Mouse (Mus musculus) lung, embryonic 15.5 days (tissue): ENCODE data around the gene Zic2. TPM values are rescaled to one million over a fixed set of nuclear protein-coding genes. Genes with fewer than 3 reads are reported as not detected.

Experiments used
- ATAC-seq: fragments of 200-750 bp; cut with Nextera tagmentation; 2 replicates; pipeline ENCODE4 v1.8.0; 2017; ENCODE audit warnings: moderate number of reproducible peaks, borderline replicate concordance; ENCODE audit not compliant: low FRiP score, low TSS enrichment; ENCODE audit errors: extremely low read depth
- H3K27ac ChIP-seq: fragments of 300-500 bp; sonication (generic); 2 replicates; pipeline ENCODE4 v1.5.1; 2015; ENCODE audit warnings: moderate library complexity, mild to moderate bottlenecking, inconsistent platforms
- H3K27me3 ChIP-seq: fragments of 300-500 bp; sonication (generic); 2 replicates; pipeline ENCODE4 v1.6.1; 2015; ENCODE audit warnings: inconsistent platforms
- H3K36me3 ChIP-seq: fragments of 300-500 bp; sonication (generic); 2 replicates; pipeline ENCODE4 v1.6.1; 2015; ENCODE audit warnings: inconsistent platforms
- H3K4me1 ChIP-seq: fragments of 300-500 bp; sonication (generic); 2 replicates; pipeline ENCODE4 v1.6.1; 2015; ENCODE audit warnings: inconsistent platforms
- H3K4me2 ChIP-seq: fragments of 300-500 bp; sonication (generic); 2 replicates; pipeline ENCODE4 v1.6.1; 2015; ENCODE audit warnings: inconsistent platforms, mild to moderate bottlenecking, moderate library complexity
- H3K4me3 ChIP-seq: fragments of 300-500 bp; sonication (generic); 2 replicates; pipeline ENCODE4 v1.5.1; 2015; ENCODE audit warnings: mild to moderate bottlenecking, inconsistent platforms
- H3K9ac ChIP-seq: fragments of 300-500 bp; sonication (generic); 2 replicates; pipeline ENCODE4 v1.6.1; 2015; ENCODE audit warnings: inconsistent platforms
- H3K9me3 ChIP-seq: fragments of 300-500 bp; sonication (generic); 2 replicates; pipeline ENCODE4 v1.6.1; 2016; ENCODE audit warnings: inconsistent platforms
- WGBS: fragments of 180-500 bp; shearing (Covaris S2); methylation state at CpG from one replicate; pipeline ENCODE4 v1.1.7; 2015; 5-methylcytosine and 5-hydroxymethylcytosine counted together
- polyA plus RNA-seq: library from polyadenylated mRNA; unstranded; fragments of >200 nt; fragmentation: Nextera tagmentation; extraction: Ambion mirVana; gene quantifications from 2 replicates; pipeline ENCODE4 v1.2.1, GENCODE M21; 2015

Gene Zic2
- not detected in 2 replicates for polyA plus RNA-seq

DNA sequence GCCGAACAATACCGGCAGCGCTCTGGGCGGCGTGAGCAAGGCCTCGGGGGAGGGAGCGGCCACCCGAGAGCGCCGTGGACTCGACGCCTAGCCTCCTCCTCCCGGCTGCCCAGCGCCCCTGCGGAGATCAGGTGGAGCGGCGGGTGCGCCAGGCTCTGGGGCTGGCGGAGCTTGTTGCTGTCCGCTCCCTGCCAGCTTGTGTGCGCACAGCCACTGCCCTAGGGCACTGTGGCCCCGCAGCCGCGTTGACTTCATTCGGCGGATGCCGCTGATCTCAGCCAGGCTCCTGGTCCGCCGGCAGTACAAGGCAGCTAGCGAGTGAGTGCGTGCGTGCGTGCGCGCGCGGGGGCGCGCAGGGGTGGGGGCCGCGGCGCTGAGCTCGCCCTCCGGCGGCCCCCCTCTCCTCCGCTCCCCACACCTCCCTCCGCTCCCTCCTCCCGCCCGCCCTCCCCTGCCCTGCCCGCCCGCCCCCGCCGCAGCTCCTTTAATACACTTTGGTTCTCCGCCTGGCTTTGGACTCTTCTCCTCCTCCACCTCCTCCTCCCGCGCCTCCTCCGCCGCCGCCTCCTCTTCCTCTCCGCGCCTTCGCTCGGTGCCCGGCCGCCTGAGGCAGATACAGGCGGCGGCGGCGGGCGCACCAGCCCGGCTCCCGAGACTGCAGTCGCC, at the start of gene Zic2:
Zic2 (plus strand) TSS at position 545 of the 666 bp plus-strand sequence.
- H3K9ac ChIP-seq, result no peak within 1 kb of the TSS
- peak within 1 kb of the TSS; percentile 35 for H3K4me3 ChIP-seq
- WGBS, result under 1% methylated on average over 48 of the region's 73 CpGs
- peak within 1 kb of the TSS; percentile 63 for H3K4me2 ChIP-seq
- peaks cover 25% of the 10 kb centered on the region for H3K4me1 ChIP-seq
- peaks cover 97% of the 10 kb centered on the region for H3K27me3 ChIP-seq
- no peak within 1 kb of the TSS for H3K27ac ChIP-seq
- H3K9me3 ChIP-seq, result no peaks in the 10 kb centered on the region
- peak; percentile 60; the same call in 1 of the 2 replicates for ATAC-seq
- no peaks in the 10 kb centered on the region for H3K36me3 ChIP-seq

DNA sequence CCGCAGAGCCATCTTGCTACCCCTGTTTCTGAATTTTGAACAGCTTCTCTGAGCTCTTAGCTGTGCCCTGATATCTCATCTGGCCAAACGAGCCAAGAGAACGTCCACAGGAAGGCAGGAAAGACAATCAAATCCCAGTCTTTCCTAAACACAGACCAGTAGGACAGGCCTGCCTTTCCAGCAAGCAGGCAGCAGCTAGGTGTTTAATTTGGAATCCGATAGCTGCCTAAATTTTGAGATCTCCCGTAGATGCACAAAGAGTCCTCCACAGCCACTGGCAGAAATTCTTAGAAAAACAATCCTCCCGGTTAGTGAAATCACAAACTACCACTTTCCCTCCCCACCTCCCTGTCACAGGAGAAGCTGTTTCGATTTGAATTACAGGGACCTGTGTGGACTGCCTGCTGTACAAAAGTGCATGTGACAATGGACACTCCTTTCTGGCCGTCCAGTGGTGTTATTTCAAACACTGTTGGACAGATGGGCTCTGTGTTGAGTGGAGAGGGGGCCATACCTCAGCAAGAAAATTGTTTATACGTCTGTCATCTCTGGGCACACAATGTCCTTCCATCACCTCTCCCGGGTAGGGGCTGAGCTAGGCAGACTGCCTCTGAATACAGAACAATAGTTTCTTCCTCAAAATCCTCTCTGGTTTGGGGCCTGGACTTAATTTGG, 48.6 kb upstream of the Zic2 start:
- 29% methylated on average over 10 of the region's 10 CpGs for WGBS
- H3K36me3 ChIP-seq, result no peaks in the 10 kb centered on the region
- 0 out of 2 replicates have a peak, but pooled peaks cover 2% of the 10 kb centered on the region for H3K4me1 ChIP-seq
- ATAC-seq, result no peak
- peaks cover 2% of the 10 kb centered on the region; the same call in 1 of the 2 replicates for H3K27me3 ChIP-seq
- no peak overlapping the region for H3K4me3 ChIP-seq
- H3K4me2 ChIP-seq, result no peak overlapping the region
- H3K9me3 ChIP-seq, result no peaks in the 10 kb centered on the region
- H3K27ac ChIP-seq, result no peak overlapping the region
- no peak overlapping the region for H3K9ac ChIP-seq

DNA sequence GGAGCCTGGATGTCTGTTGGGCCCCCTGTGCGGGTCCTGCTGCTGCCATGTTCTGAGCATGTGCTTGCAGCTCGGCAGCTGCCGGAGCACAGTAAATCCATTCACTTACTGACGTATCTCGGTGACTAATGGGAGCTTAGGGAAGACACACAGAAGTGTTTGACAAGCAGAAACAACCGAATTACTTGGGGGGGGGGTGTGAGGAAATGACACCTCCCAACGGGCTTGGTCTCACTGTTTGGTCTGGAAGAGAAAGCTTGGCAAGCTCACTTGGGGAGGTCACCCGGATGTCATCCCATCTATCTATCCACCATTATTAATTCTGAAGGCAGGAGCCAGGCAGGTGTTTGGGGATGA, 48.1 kb upstream of the Zic2 start:
- no peak overlapping the region for H3K27ac ChIP-seq
- WGBS, result 20% methylated on average over 8 of the region's 8 CpGs
- H3K27me3 ChIP-seq, result peaks cover 2% of the 10 kb centered on the region; the same call in 1 of the 2 replicates
- no peaks in the 10 kb centered on the region for H3K9me3 ChIP-seq
- no peak for ATAC-seq
- H3K4me2 ChIP-seq, result no peak overlapping the region
- H3K4me3 ChIP-seq, result no peak overlapping the region
- no peaks in the 10 kb centered on the region for H3K36me3 ChIP-seq
- H3K4me1 ChIP-seq, result 0 out of 2 replicates have a peak, but pooled peaks cover 2% of the 10 kb centered on the region
- H3K9ac ChIP-seq, result no peak overlapping the region

DNA sequence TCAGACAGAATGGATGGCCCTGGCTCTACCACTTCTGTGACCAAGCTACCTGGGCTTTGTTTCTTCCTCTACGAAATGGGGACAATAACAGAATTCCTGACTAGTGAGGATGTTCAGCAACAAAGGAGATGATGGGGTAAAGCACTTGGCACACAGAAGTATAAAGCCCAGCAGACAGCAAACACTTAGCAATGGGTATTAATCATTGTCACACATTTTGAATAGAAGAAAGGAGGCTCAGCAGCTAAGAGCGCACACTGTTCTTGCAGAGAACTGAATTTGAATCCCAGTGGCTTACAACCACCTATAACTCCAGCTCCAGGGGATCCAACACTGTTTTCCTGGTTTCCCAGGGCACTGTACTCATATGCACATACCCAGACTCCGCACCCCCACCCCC, 47.6 kb upstream of the Zic2 start:
- H3K36me3 ChIP-seq, result no peaks in the 10 kb centered on the region
- H3K27ac ChIP-seq, result no peak overlapping the region
- ATAC-seq, result no peak
- no peak overlapping the region for H3K9ac ChIP-seq
- no peak overlapping the region for H3K4me2 ChIP-seq
- no peaks in the 10 kb centered on the region for H3K9me3 ChIP-seq
- 0 out of 2 replicates have a peak, but pooled peaks cover 2% of the 10 kb centered on the region for H3K4me1 ChIP-seq
- H3K27me3 ChIP-seq, result peaks cover 2% of the 10 kb centered on the region; the same call in 1 of the 2 replicates
- 79% methylated on average over 3 of the region's 3 CpGs for WGBS
- no peak overlapping the region for H3K4me3 ChIP-seq

DNA sequence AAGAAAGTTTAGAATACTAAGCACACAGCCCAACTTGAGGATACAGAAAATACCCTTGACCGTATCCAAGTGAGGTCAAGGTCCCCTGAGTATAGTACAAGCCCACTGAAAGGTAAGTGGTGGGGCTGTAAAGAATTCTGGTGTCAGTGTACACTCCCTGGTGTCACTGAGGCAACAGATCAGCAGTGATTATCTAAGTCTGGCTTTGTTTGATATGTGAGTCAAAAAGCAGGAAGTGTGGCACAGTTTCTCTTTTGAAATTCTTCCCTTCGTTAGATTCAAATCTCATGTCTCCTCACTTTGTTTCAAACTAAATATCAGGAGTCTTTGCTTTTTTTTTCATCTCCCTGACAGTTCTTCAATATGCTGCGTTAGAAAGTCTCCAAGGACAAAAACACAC, 42.7 kb upstream of the Zic2 start:
- ATAC-seq, result no peak

DNA sequence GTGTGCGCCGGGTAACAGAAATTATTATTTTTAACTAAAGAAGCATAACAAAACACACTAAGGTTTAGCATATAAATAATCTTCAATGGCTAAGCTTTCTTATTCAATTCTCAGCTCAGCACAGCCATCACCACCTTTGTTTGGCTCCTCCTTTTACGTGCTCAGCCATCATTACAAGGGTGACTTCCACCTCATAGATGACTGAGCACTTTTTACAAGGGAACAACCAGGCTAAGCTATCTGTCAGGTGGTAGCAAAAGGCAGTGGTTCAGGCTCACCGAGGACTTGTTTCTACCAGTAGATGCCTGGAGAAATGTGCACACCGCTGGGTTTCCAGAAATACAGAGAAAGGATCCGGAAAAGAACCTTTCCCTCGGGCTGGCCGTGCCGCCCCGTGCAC, 41.2 kb upstream of the Zic2 start:
- no peak for ATAC-seq
- no peak overlapping the region for H3K9ac ChIP-seq
- no peaks in the 10 kb centered on the region for H3K36me3 ChIP-seq
- no peaks in the 10 kb centered on the region for H3K9me3 ChIP-seq
- 0 out of 2 replicates have a peak, but pooled peaks cover 3% of the 10 kb centered on the region for H3K27me3 ChIP-seq
- no peaks in the 10 kb centered on the region for H3K4me1 ChIP-seq
- no peak overlapping the region for H3K27ac ChIP-seq
- H3K4me2 ChIP-seq, result no peak overlapping the region
- no peak overlapping the region for H3K4me3 ChIP-seq
- WGBS, result 84% methylated on average over 10 of the region's 10 CpGs

More for the DNA sequence above, 42.7 kb upstream of the Zic2 start:
- H3K4me3 ChIP-seq, result no peak overlapping the region
- 36% methylated on average over 3 of the region's 3 CpGs for WGBS
- no peak overlapping the region for H3K4me2 ChIP-seq
- H3K27me3 ChIP-seq, result 0 out of 2 replicates have a peak, but pooled peaks cover 3% of the 10 kb centered on the region
- no peaks in the 10 kb centered on the region for H3K4me1 ChIP-seq
- no peak overlapping the region for H3K9ac ChIP-seq
- H3K27ac ChIP-seq, result no peak overlapping the region
- H3K9me3 ChIP-seq, result no peaks in the 10 kb centered on the region
- H3K36me3 ChIP-seq, result no peaks in the 10 kb centered on the region

DNA sequence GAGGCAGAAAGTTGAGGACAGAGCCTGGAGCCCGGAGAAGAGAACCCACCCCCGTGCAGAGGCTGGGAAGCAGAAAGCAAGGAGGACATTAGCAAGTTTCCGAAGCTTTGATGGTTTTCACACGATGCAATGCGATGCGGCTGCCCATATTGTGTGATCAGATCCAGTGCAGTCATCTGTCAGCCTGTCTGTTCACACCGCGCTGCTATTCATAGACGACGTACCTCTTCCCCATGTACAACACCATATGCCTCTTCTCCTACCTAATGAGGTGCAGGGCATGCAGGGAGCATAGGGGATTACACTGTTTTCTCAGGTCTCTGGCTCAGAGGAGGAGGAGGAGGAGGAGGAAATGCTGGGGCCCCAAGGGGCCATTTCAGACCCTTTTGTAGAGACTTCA, 38.4 kb upstream of the Zic2 start:
- ATAC-seq, result no peak
- Histone ChIP-seq H3K27ac (no peak overlapping the region), H3K4me1 (no peaks in the 10 kb centered on the region), H3K9me3 (no peaks in the 10 kb centered on the region), H3K36me3 (no peaks in the 10 kb centered on the region), H3K4me3 (no peak overlapping the region), H3K9ac (no peak overlapping the region), H3K4me2 (no peak overlapping the region), H3K27me3 (0 out of 2 replicates have a peak, but pooled peaks cover 3% of the 10 kb centered on the region)
- 56% methylated on average over 10 of the region's 10 CpGs for WGBS

DNA sequence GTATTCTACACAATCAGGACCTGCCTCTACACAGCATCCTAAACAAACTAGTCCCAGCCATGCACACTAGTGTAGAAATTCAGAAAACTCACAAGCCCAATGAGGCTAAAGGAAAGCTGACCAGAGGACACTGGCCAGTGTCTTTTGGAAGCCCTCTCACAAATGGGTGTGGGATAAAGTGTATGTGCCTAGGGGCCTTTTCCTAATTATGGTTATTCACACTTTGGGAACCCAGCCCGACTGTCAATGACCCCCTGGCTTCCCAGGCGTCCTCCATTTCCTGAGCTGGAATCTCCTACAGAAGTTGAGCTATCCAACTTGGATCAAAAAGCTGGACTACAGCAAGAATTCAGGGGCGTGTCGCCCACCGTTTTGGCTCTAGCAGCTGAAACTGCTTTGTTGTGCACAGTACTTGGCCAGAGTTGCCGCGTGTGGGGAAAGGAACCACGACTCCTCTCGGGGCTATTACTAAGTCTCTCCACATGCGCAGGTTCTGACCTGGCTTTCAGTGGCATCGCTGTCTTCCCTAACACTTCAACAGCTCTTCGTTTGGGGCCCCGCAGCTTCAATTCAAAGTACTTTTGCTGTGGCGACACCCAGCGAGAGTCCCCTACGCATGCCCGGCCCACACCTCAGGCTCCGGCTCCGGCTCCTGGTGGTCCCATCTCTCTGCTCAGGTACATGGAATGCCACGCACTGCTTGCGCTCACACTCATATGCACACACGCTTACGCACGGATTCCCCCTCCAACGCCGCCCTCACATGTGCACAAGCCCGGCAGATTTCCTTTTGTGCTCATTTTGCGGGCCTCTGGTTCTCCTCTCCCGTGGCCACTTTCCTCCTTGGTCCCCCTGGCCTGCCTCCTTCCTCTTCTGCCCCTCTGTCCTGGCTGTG, 25.4 kb upstream of the Zic2 start:
- no peak for ATAC-seq
- peaks cover 25% of the 10 kb centered on the region for H3K4me1 ChIP-seq
- no peak overlapping the region for H3K9ac ChIP-seq
- H3K4me2 ChIP-seq, result peak overlapping the region; percentile 68
- WGBS, result 5% methylated on average over 29 of the region's 29 CpGs
- no peaks in the 10 kb centered on the region for H3K36me3 ChIP-seq
- no peaks in the 10 kb centered on the region for H3K9me3 ChIP-seq
- H3K4me3 ChIP-seq, result peak overlapping the region; percentile 32
- H3K27ac ChIP-seq, result no peak overlapping the region
- peaks cover 90% of the 10 kb centered on the region for H3K27me3 ChIP-seq

DNA sequence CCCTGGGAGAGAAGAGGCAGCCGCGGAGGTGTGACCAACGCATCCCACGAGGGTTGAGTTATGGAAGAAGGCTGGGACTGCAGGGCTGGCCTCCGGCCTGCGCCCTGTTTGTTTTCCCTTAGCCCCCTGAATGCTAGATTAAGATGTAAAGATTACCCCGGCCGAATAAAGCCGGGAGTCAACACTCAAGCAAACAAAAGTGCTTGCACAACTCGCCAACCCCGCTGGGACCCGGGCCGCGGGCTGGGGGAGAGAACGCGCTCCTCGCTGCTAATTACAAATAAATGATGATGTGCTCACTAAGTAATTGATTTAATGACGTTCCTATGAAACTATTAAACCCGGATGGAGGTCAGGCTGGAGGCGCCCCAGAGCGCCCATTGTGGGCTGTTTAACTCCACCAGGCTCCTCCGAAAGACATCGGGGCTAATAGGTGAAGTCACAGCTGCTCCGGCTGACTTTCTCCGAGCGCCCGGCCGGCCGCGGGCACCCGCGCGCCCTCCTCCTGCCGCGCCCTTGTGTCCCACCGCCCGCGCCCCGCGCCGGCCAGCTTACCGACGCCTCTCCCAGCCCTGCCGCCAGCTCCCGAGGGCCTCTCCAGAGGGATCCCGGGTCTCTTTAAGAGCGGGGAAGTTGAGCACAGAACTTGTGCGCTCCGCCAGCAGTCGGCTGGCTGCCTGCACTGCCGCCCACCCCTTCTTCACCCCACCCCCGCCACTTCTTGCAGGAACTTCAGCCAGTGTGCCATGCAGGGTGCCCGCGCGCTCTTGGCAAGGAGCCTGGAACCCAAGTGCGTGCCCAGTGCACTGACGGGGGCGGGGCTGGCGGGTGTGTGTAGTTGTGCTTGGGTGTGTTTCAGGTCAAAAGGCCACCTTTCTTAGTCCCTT, 24.5 kb upstream of the Zic2 start, which contains the start of gene Gm5089:
Gm5089 (minus strand) TSS at position 620 of the 887 bp plus-strand sequence.
- no peak within 1 kb of the TSS for H3K9ac ChIP-seq
- H3K27me3 ChIP-seq, result peaks cover 94% of the 10 kb centered on the region
- WGBS, result under 1% methylated on average over 59 of the region's 59 CpGs
- H3K4me2 ChIP-seq, result peak within 1 kb of the TSS; percentile 68
- ATAC-seq, result peak; percentile 60; the same call in 1 of the 2 replicates
- H3K4me3 ChIP-seq, result peak within 1 kb of the TSS; percentile 32
- no peaks in the 10 kb centered on the region for H3K36me3 ChIP-seq
- H3K27ac ChIP-seq, result no peak within 1 kb of the TSS
- H3K4me1 ChIP-seq, result peaks cover 25% of the 10 kb centered on the region
- H3K9me3 ChIP-seq, result no peaks in the 10 kb centered on the region

DNA sequence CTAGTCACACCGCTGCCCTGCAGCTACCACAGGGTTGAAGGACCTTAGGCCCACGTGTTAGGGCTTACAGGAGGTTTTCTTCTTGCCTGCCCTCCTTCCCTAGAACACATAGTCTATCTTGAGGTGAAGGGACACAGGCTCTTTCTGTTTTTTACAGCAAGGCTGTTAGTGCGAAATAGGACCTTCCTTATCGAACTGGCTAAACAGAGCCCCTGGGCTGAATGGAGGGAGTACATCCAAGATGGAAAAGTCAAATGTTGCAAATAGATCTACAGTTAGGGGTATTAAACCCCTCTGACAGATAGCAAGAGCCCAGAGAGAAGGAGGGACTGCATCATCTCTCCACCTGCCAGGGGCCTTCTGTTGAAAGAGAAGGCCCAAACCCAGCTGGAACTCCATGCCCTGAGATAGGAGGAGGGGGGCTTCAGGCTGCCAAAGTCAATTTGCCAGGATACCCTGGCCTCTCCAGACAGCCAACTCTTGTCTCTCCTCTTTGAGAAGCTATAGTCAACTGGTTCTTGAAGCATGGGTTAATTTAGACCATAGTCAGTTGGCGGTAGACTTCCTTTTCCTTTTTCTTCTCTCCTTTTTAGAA, 23.6 kb upstream of the Zic2 start:
- H3K27ac ChIP-seq, result no peak overlapping the region
- no peaks in the 10 kb centered on the region for H3K9me3 ChIP-seq
- H3K4me2 ChIP-seq, result peak overlapping the region; percentile 68; the same call in 1 of the 2 replicates
- peaks cover 25% of the 10 kb centered on the region for H3K4me1 ChIP-seq
- no peak for ATAC-seq
- no peaks in the 10 kb centered on the region for H3K36me3 ChIP-seq
- no peak overlapping the region; the same call in 1 of the 2 replicates for H3K4me3 ChIP-seq
- 64% methylated on average over 5 of the region's 5 CpGs for WGBS
- H3K27me3 ChIP-seq, result peaks cover 100% of the 10 kb centered on the region
- no peak overlapping the region for H3K9ac ChIP-seq
